Mouse (Mus musculus) stomach, embryonic 14.5 days (tissue): ENCODE measurements at regions not wholly inside any gene's neighbourhood (a gene's known extent, or its start where the extent isn't known, plus 50 kb on each side); places are given as distances from the start of the nearest gene placed in this dataset.

ENCODE experiments used
- ATAC-seq: fragments of 200-750 bp; cut with Nextera tagmentation; 2 replicates; pipeline ENCODE4 v1.8.0; 2017; ENCODE audit warnings: low read depth, moderate TSS enrichment; ENCODE audit not compliant: insufficient number of reproducible peaks, insufficient read depth, low FRiP score
- H3K27ac ChIP-seq: fragments of 300-500 bp; sonication (generic); 2 replicates; pipeline ENCODE4 v1.5.1; 2014; ENCODE audit warnings: mild to moderate bottlenecking, low read length, moderate library complexity, mixed read lengths
- H3K27me3 ChIP-seq: fragments of 300-500 bp; sonication (generic); 2 replicates; pipeline ENCODE4 v1.6.1; 2014; ENCODE audit warnings: low read length, control low read depth, mixed read lengths; ENCODE audit not compliant: control insufficient read depth, insufficient read depth
- H3K36me3 ChIP-seq: fragments of 300-500 bp; sonication (generic); 2 replicates; pipeline ENCODE4 v1.6.1; 2014; ENCODE audit warnings: mild to moderate bottlenecking, control low read depth, low read length, moderate library complexity, mixed read lengths; ENCODE audit not compliant: control insufficient read depth, insufficient read depth
- H3K4me1 ChIP-seq: fragments of 300-500 bp; sonication (generic); 2 replicates; pipeline ENCODE4 v1.6.1; 2014; ENCODE audit warnings: low read length, control low read depth, mixed read lengths; ENCODE audit not compliant: control insufficient read depth, insufficient read depth
- H3K4me2 ChIP-seq: fragments of 300-500 bp; sonication (generic); replicated peaks from 2 replicates; pipeline ENCODE4 v1.6.1; 2014; ENCODE audit warnings: low read depth, low read length, control low read depth
- H3K4me3 ChIP-seq: fragments of 300-500 bp; sonication (generic); 2 replicates; pipeline ENCODE4 v1.5.1; 2014; ENCODE audit warnings: low read depth, low read length, control low read depth
- H3K9ac ChIP-seq: fragments of 300-500 bp; sonication (generic); replicated peaks from 2 replicates; pipeline ENCODE4 v1.6.1; 2014; ENCODE audit warnings: low read depth, mild to moderate bottlenecking, control low read depth, low read length, moderate library complexity, mixed read lengths
- H3K9me3 ChIP-seq: fragments of 300-500 bp; sonication (generic); 2 replicates; pipeline ENCODE4 v1.6.1; 2016; ENCODE audit warnings: low read depth, low read length, control low read depth; ENCODE audit not compliant: control insufficient read depth
- WGBS: fragments of 180-500 bp; shearing (Covaris S2); extraction: QIAGEN DNeasy Blood & Tissue Kit; methylation state at CpG from one replicate; pipeline ENCODE4 v1.1.7; 2014; 5-methylcytosine and 5-hydroxymethylcytosine counted together

- 87% methylated on average over 2 of the region's 2 CpGs for WGBS
- Histone ChIP-seq H3K4me3 (no peak overlapping the region), H3K9ac (no peak overlapping the region), H3K27ac (no peak overlapping the region), H3K9me3 (no peaks in the 10 kb centered on the region), H3K4me2 (no peak overlapping the region), H3K27me3 (no peaks in the 10 kb centered on the region), H3K36me3 (no peaks in the 10 kb centered on the region), H3K4me1 (no peaks in the 10 kb centered on the region)
- ATAC-seq: no peak
These were observed 68.4 kb upstream of the Lpp start for GRCm38 (mm10) chr16:24324917-24325316.

- ATAC-seq: no peak
- H3K4me2 ChIP-seq: no peak overlapping the region
These were observed 74.4 kb upstream of the Lpp start for GRCm38 (mm10) chr16:24318723-24319437.

GRCm38 (mm10) chr16:24313544-24314326 is 79.6 kb upstream of the Lpp start:
- Histone ChIP-seq H3K9me3 (no peaks in the 10 kb centered on the region), H3K36me3 (no peaks in the 10 kb centered on the region), H3K27me3 (no peaks in the 10 kb centered on the region), H3K4me1 (no peaks in the 10 kb centered on the region), H3K4me3 (no peak overlapping the region), H3K4me2 (no peak overlapping the region), H3K27ac (no peak overlapping the region), H3K9ac (no peak overlapping the region)
- WGBS: 49% methylated on average over 7 of the region's 7 CpGs
- 0 out of 2 replicates have a peak, but pooled peaks have one; percentile 53 for ATAC-seq

More at GRCm38 (mm10) chr16:24318723-24319437, 74.4 kb upstream of the Lpp start:
- no peak overlapping the region for H3K9ac ChIP-seq
- H3K27me3 ChIP-seq: no peaks in the 10 kb centered on the region
- no peaks in the 10 kb centered on the region for H3K4me1 ChIP-seq
- H3K27ac ChIP-seq: no peak overlapping the region
- H3K9me3 ChIP-seq: no peaks in the 10 kb centered on the region
- no peak overlapping the region for H3K4me3 ChIP-seq
- H3K36me3 ChIP-seq: no peaks in the 10 kb centered on the region
- 77% methylated on average over 8 of the region's 8 CpGs for WGBS

- no peak overlapping the region for H3K4me3 ChIP-seq
- H3K27me3 ChIP-seq: no peaks in the 10 kb centered on the region
- no peaks in the 10 kb centered on the region for H3K9me3 ChIP-seq
- no peak overlapping the region for H3K9ac ChIP-seq
- H3K4me2 ChIP-seq: no peak overlapping the region
- H3K4me1 ChIP-seq: no peaks in the 10 kb centered on the region
- no peaks in the 10 kb centered on the region for H3K36me3 ChIP-seq
- H3K27ac ChIP-seq: no peak overlapping the region
- no peak for ATAC-seq
- WGBS: 97% methylated on average over 1 of the region's 1 CpGs
These were observed 87.9 kb upstream of the Lpp start for GRCm38 (mm10) chr16:24305391-24305790.

- no peak for ATAC-seq
- WGBS: 47% methylated on average over 3 of the region's 3 CpGs
- H3K4me1 ChIP-seq: no peaks in the 10 kb centered on the region
- no peak overlapping the region for H3K4me2 ChIP-seq
- no peaks in the 10 kb centered on the region for H3K36me3 ChIP-seq
- no peak overlapping the region for H3K27ac ChIP-seq
- H3K4me3 ChIP-seq: no peak overlapping the region
- H3K27me3 ChIP-seq: no peaks in the 10 kb centered on the region
- no peak overlapping the region for H3K9ac ChIP-seq
- no peaks in the 10 kb centered on the region for H3K9me3 ChIP-seq
These were observed 96.5 kb upstream of the Lpp start for GRCm38 (mm10) chr16:24296790-24297189.

GRCm38 (mm10) chr16:24295626-24296440 is 97.5 kb upstream of the Lpp start:
- Histone ChIP-seq H3K9me3 (no peaks in the 10 kb centered on the region), H3K4me3 (no peak overlapping the region), H3K4me1 (no peaks in the 10 kb centered on the region), H3K27ac (no peak overlapping the region), H3K9ac (no peak overlapping the region), H3K27me3 (no peaks in the 10 kb centered on the region), H3K4me2 (no peak overlapping the region), H3K36me3 (no peaks in the 10 kb centered on the region)
- ATAC-seq: no peak
- 65% methylated on average over 7 of the region's 7 CpGs for WGBS

GRCm38 (mm10) chr16:24284215-24284614 is 109.1 kb upstream of the Lpp start:
- Histone ChIP-seq H3K4me2 (no peak overlapping the region), H3K36me3 (no peaks in the 10 kb centered on the region), H3K9ac (no peak overlapping the region), H3K9me3 (no peaks in the 10 kb centered on the region), H3K27ac (no peak overlapping the region), H3K27me3 (no peaks in the 10 kb centered on the region), H3K4me3 (no peak overlapping the region), H3K4me1 (peaks cover 10% of the 10 kb centered on the region)
- no peak for ATAC-seq
- WGBS: 55% methylated on average over 3 of the region's 3 CpGs

GRCm38 (mm10) chr16:24282194-24282683 is 111.1 kb upstream of the Lpp start:
- Histone ChIP-seq H3K27me3 (no peaks in the 10 kb centered on the region), H3K36me3 (no peaks in the 10 kb centered on the region), H3K9me3 (no peaks in the 10 kb centered on the region), H3K27ac (peak overlapping the region; percentile 61; the same call in 1 of the 2 replicates), H3K9ac (no peak overlapping the region), H3K4me3 (no peak overlapping the region), H3K4me1 (peaks cover 10% of the 10 kb centered on the region), H3K4me2 (no peak overlapping the region)
- 9% methylated on average over 6 of the region's 6 CpGs for WGBS
- peak; percentile 96 for ATAC-seq
